Comparison of ENCODE assay signal across 18 mouse cellular contexts in the genomic region with DNA sequence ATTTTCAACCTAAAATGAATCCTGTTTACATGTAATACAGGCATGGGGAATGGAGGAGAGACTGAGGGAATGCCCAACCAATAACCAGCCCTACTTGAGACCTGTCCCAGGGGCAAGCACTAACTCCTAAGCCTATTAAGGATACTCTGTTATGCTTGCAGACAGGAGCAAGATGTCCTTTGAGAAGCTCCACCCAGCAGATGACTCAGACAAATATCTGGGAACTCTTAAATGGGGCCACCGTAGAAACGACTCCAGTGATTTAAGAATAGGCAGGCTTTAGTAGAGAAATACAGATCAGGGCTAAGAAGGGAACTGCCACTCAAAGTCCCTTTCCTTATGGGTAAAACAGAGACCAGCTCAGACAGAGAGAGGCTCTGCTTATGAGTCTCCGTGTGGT.
"Had no signal": no experiment of that assay in that cellular context is flagged by ENCODE, and none has a peak within 500 bp of the region (broad histone marks: within the 10 kb centered on the region; RNA-seq: fewer than 3 reads in every experiment).

No protein-coding gene starts in this region.

- ATAC-seq: liver, postnatal 0 days; midbrain, embryonic 15.5 days had no signal

- H3K9me3 ChIP-seq: limb, embryonic 12.5 days; liver, embryonic 13.5 days; megakaryocyte, embryonic 14.5 days; midbrain, embryonic 15.5 days; neural tube, embryonic 13.5 days; stomach, embryonic 15.5 days had no signal

- H3K4me1 ChIP-seq: liver, embryonic 13.5 days had no signal

- H3K9ac ChIP-seq: limb, embryonic 12.5 days; liver, embryonic 13.5 days; liver, postnatal 0 days; midbrain, embryonic 15.5 days; neural tube, embryonic 13.5 days; stomach, embryonic 15.5 days had no signal

- H3K27ac ChIP-seq: layer of hippocampus, adult 2 months; limb, embryonic 12.5 days; liver, embryonic 13.5 days; macrophage; midbrain, embryonic 15.5 days; neural tube, embryonic 13.5 days; stomach, embryonic 15.5 days had no signal

- DNase-seq: kidney, postnatal 10 days; kidney, postnatal 4 days; liver; liver, embryonic 13.5 days; liver, postnatal 0 days; lung, postnatal 10 days; retina, postnatal 1 day; right cerebral cortex, postnatal 4 days; thymus, adult 2 months; thymus, postnatal 25 days had no signal

- H3K36me3 ChIP-seq: limb, embryonic 12.5 days; liver, embryonic 13.5 days; midbrain, embryonic 15.5 days; neural tube, embryonic 13.5 days; stomach, embryonic 15.5 days had no signal

- H3K4me3 ChIP-seq: layer of hippocampus, adult 2 months; limb, embryonic 12.5 days; liver, embryonic 13.5 days; megakaryocyte, embryonic 14.5 days; midbrain, embryonic 15.5 days; neural tube, embryonic 13.5 days; stomach, embryonic 15.5 days had no signal

- H3K27me3 ChIP-seq: limb, embryonic 12.5 days; liver, embryonic 13.5 days; megakaryocyte, embryonic 14.5 days; midbrain, embryonic 15.5 days; neural tube, embryonic 13.5 days; stomach, embryonic 15.5 days had no signal

- H3K4me2 ChIP-seq: limb, embryonic 12.5 days; liver, embryonic 13.5 days; midbrain, embryonic 11.5 days; midbrain, embryonic 15.5 days; neural tube, embryonic 13.5 days; stomach, embryonic 15.5 days had no signal
